Mouse (Mus musculus): ENCODE measurements around the gene Cfap206.

Cfap206 gene

GRCm38 (mm10) chr4:34680530-34680929, 49.5 kb downstream of the Cfap206 start:
- intact Hi-C loops (cut with DNase I), result no loop called here

DNA sequence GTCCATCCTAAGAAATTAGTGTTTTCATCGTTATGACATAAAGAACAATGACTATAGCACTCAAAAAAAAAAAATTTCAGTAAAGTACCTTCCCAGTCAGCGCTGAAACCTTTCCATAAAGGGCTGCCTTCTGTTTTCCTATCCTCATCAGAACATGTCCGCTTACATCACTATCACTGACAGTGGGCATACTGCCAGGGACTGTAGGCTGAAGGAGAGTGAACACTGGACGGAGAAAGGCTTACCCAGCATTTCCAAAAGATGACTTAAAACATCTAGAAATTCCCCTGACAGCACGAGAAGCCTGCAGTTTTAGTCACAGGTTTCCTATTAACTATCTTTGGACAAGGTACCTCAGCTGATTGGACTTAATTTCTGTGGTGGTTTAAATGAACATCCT, 56.3 kb downstream of the Cfap206 start:
- intact Hi-C loops (cut with DNase I), result no loop called here

DNA sequence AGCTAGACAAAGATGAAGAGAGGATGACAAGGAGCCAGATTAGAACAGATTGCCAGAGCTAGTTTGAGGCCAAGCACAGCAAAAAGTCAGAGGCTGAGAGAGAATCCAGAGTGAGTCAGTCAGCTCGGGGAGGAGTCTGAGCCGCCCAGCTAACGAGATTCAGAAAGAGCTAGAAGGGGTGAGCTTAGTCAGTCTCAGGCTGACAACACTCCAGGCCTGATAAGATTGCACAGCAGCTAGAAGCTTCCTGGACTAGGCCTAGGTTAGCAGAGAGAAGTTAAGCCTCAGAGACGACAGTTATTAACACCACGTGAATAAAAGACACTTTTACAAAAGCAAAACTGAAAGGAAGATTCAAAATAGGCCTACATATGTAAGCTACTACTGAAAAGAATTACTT, 62.1 kb downstream of the Cfap206 start:
- intact Hi-C loops (cut with DNase I), result no loop called here

DNA sequence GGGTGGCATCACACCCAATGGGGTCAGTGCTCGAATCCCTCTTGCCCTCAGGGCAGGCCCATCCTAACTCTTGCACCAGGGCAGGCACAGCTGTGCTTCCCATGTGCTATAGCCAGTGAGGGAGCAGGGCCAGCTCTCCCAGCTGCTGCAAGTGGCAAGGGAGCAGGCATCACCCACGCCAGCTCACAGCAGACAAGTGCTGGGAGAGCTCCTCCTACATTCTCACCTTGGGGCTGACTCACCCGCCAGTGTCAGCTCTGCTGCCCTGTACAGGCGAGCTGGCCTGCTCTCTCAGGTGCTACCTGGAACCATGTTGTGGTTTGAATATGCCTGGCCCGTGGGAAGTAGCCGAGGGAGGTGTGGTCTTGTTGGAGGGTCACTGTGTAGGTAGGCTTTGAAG, 68.1 kb downstream of the Cfap206 start:
- intact Hi-C loops (cut with DNase I), result no loop called here

GRCm38 (mm10) chr4:34661514-34661913, 68.5 kb downstream of the Cfap206 start:
- intact Hi-C loops (cut with DNase I), result no loop called here

- intact Hi-C loops (cut with DNase I), result no loop called here
These were observed 71.0 kb downstream of the Cfap206 start for GRCm38 (mm10) chr4:34659012-34659411.

DNA sequence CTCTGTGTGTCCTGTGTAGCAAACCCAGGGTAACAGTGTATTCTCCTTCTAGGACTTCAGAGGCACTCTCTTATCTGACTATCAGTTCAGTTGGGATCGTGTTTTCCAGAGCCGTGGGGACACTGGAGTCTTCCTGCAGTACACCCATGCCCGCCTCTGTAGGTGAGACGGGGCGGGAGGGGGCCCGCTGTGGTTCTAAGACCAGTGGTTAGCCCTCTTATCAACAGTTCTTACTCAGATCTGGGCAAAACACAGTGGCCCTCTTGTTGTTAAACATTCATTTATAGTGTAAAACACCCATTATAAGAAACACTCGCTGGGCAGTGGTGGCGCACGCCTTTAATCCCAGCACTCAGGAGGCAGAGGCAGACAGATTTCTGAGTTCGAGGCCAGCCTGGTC, 73.9 kb downstream of the Cfap206 start:
- intact Hi-C loops (cut with DNase I), result no loop called here

DNA sequence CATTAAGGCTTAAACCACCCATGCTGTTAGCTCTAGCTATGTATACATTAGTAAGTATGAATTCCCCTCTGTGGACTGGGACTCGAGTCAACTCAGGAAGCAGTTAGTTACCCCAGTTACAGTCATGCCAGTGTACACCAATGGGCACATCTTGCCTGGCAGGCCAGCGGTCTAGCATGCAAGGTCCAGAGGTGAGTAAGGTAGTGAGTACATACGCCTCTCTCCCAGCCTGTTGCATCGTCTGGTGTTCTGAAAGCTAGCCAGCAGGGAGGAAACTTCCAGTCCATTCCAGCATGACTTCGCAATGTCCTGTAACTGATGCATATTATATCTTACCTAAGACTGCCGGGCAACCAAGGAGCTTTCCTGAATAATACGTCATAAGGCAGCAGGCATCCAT, 76.8 kb downstream of the Cfap206 start:
- intact Hi-C loops (cut with DNase I), result no loop called here

DNA sequence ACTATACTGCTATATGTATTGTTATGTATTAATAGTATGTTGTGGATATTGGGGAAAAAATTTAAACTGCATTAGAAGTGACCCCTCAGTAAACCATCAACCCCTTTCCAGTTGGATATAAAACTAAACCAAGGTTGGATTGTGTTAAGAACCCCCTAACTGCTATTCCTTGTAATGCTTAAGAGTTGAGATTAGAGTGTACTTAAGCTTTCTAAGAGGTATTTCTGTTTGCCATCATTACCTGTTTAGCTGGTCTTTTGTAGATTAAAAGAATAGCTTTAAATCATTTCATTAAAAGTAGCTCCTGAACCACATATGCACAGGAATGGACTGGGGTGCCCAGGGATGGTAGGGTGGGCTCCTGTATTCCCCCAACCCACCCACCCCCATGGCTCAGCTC, 85.2 kb downstream of the Cfap206 start:
- intact Hi-C loops (cut with DNase I), result no loop called here

DNA sequence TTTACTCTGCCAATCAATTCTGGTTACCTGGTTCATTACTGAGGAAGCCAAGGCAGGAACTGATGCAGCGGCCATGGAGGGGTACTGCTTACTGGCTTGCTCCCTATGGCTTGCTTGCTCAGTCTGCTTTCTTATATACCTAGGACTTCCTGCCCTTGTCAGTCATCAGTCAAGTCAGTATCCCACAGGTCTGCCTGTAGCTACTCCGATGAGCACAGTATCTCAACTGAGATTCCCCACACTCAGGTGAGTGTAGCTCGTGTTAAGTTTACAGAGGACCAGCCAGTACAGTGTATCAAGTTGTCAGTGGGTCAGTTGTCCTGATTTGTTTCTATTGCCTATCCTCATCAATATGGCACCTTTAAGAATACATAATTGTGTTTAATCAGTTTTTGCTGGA, 89.3 kb downstream of the Cfap206 start:
- intact Hi-C loops (cut with DNase I), result no loop called here

GRCm38 (mm10) chr4:34639745-34640364, 90.2 kb downstream of the Cfap206 start:
- intact Hi-C loops (cut with DNase I), result no loop called here
